Mouse (Mus musculus): ENCODE data around the gene Cps1. TPM values are rescaled to one million over a fixed set of nuclear protein-coding genes. Genes with fewer than 3 reads are reported as not detected.

Gene Cps1
- polyA plus RNA-seq, 1 experiment from 2014 or later: 0.69 TPM

GRCm38 (mm10) chr1:67116571-67116970, 6.3 kb upstream of the Cps1 start:
- Histone ChIP-seq H3K9me3 (ENCODE audit: control insufficient read depth, low read length) (no peaks in the 10 kb centered on the region), H3K36me3 (ENCODE audit: control insufficient read depth, insufficient read depth, low read length) (no peaks in the 10 kb centered on the region), H3K4me2 (ENCODE audit: low read depth, low read length) (no peak overlapping the region), H3K9ac (ENCODE audit: low read length) (no peak overlapping the region), H3K4me3 (ENCODE audit: low read length) (no peak overlapping the region), H3K27ac (ENCODE audit: low read length) (no peak overlapping the region), H3K27me3 (ENCODE audit: control insufficient read depth, insufficient read depth, low read depth, low read length) (no peaks in the 10 kb centered on the region), H3K4me1 (replicated peaks; ENCODE audit: control insufficient read depth, insufficient read depth, low read length) (no peaks in the 10 kb centered on the region)
- no peak for ATAC-seq (ENCODE audit: low read depth)
- 71% methylated on average over 8 of the region's 8 CpGs for WGBS

- Histone ChIP-seq H3K36me3 (ENCODE audit: control insufficient read depth, insufficient read depth, low read length) (no peaks in the 10 kb centered on the region), H3K27ac (ENCODE audit: low read length) (no peak overlapping the region), H3K4me3 (ENCODE audit: low read length) (no peak overlapping the region), H3K4me2 (ENCODE audit: low read depth, low read length) (no peak overlapping the region), H3K27me3 (ENCODE audit: control insufficient read depth, insufficient read depth, low read depth, low read length) (no peaks in the 10 kb centered on the region), H3K4me1 (replicated peaks; ENCODE audit: control insufficient read depth, insufficient read depth, low read length) (no peaks in the 10 kb centered on the region), H3K9me3 (ENCODE audit: control insufficient read depth, low read length) (no peaks in the 10 kb centered on the region), H3K9ac (ENCODE audit: low read length) (no peak overlapping the region)
- no peak for ATAC-seq (ENCODE audit: low read depth)
- 73% methylated on average over 6 of the region's 6 CpGs for WGBS
These were observed 5.0 kb upstream of the Cps1 start for GRCm38 (mm10) chr1:67117778-67118177.

GRCm38 (mm10) chr1:67125433-67125832, 2.6 kb downstream of the Cps1 start:
- Histone ChIP-seq H3K27ac (ENCODE audit: low read length) (no peak overlapping the region), H3K4me3 (ENCODE audit: low read length) (no peak overlapping the region), H3K4me1 (replicated peaks; ENCODE audit: control insufficient read depth, insufficient read depth, low read length) (no peaks in the 10 kb centered on the region), H3K9me3 (ENCODE audit: control insufficient read depth, low read length) (no peaks in the 10 kb centered on the region), H3K27me3 (ENCODE audit: control insufficient read depth, insufficient read depth, low read depth, low read length) (no peaks in the 10 kb centered on the region), H3K9ac (ENCODE audit: low read length) (no peak overlapping the region), H3K4me2 (ENCODE audit: low read depth, low read length) (no peak overlapping the region), H3K36me3 (ENCODE audit: control insufficient read depth, insufficient read depth, low read length) (no peaks in the 10 kb centered on the region)
- 64% methylated on average over 2 of the region's 2 CpGs for WGBS
- no peak for ATAC-seq (ENCODE audit: low read depth)

- H3K4me1 ChIP-seq (replicated peaks; ENCODE audit: control insufficient read depth, insufficient read depth, low read length): no peaks in the 10 kb centered on the region
- no peaks in the 10 kb centered on the region for H3K27me3 ChIP-seq (ENCODE audit: control insufficient read depth, insufficient read depth, low read depth, low read length)
- no peak overlapping the region for H3K27ac ChIP-seq (ENCODE audit: low read length)
- H3K4me2 ChIP-seq (ENCODE audit: low read depth, low read length): no peak overlapping the region
- H3K36me3 ChIP-seq (ENCODE audit: control insufficient read depth, insufficient read depth, low read length): no peaks in the 10 kb centered on the region
- H3K9ac ChIP-seq (ENCODE audit: low read length): no peak overlapping the region
- no peaks in the 10 kb centered on the region for H3K9me3 ChIP-seq (ENCODE audit: control insufficient read depth, low read length)
- H3K4me3 ChIP-seq (ENCODE audit: low read length): no peak overlapping the region
- ATAC-seq (ENCODE audit: low read depth): no peak
- 4% methylated on average over 8 of the region's 8 CpGs for WGBS
These were observed 21.1 kb downstream of the Cps1 start for GRCm38 (mm10) chr1:67143939-67144338.

- Histone ChIP-seq H3K27ac (ENCODE audit: low read length) (0 out of 2 replicates have a peak overlapping the region, but pooled peaks have one; percentile 13), H3K36me3 (ENCODE audit: control insufficient read depth, insufficient read depth, low read length) (no peaks in the 10 kb centered on the region), H3K9me3 (ENCODE audit: control insufficient read depth, low read length) (no peaks in the 10 kb centered on the region), H3K27me3 (ENCODE audit: control insufficient read depth, insufficient read depth, low read depth, low read length) (no peaks in the 10 kb centered on the region), H3K9ac (ENCODE audit: low read length) (no peak overlapping the region), H3K4me3 (ENCODE audit: low read length) (no peak overlapping the region), H3K4me1 (replicated peaks; ENCODE audit: control insufficient read depth, insufficient read depth, low read length) (no peaks in the 10 kb centered on the region), H3K4me2 (ENCODE audit: low read depth, low read length) (no peak overlapping the region)
- WGBS: 47% methylated on average over 3 of the region's 3 CpGs
- ATAC-seq (ENCODE audit: low read depth): peak; percentile 79
These were observed 28.4 kb downstream of the Cps1 start for GRCm38 (mm10) chr1:67151246-67151645.

GRCm38 (mm10) chr1:67167283-67167682, 44.5 kb downstream of the Cps1 start:
- H3K27ac ChIP-seq (ENCODE audit: low read length): no peak overlapping the region
- 75% methylated on average over 4 of the region's 4 CpGs for WGBS
- ATAC-seq (ENCODE audit: low read depth): no peak
- no peak overlapping the region for H3K4me3 ChIP-seq (ENCODE audit: low read length)
- H3K27me3 ChIP-seq (ENCODE audit: control insufficient read depth, insufficient read depth, low read depth, low read length): no peaks in the 10 kb centered on the region
- H3K4me1 ChIP-seq (replicated peaks; ENCODE audit: control insufficient read depth, insufficient read depth, low read length): no peaks in the 10 kb centered on the region
- no peak overlapping the region for H3K4me2 ChIP-seq (ENCODE audit: low read depth, low read length)
- H3K36me3 ChIP-seq (ENCODE audit: control insufficient read depth, insufficient read depth, low read length): no peaks in the 10 kb centered on the region
- H3K9ac ChIP-seq (ENCODE audit: low read length): no peak overlapping the region
- no peaks in the 10 kb centered on the region for H3K9me3 ChIP-seq (ENCODE audit: control insufficient read depth, low read length)

GRCm38 (mm10) chr1:67181165-67181564, 58.3 kb downstream of the Cps1 start:
- no peak for ATAC-seq (ENCODE audit: low read depth)
- Histone ChIP-seq H3K36me3 (ENCODE audit: control insufficient read depth, insufficient read depth, low read length) (no peaks in the 10 kb centered on the region), H3K9me3 (ENCODE audit: control insufficient read depth, low read length) (no peaks in the 10 kb centered on the region), H3K27me3 (ENCODE audit: control insufficient read depth, insufficient read depth, low read depth, low read length) (no peaks in the 10 kb centered on the region), H3K9ac (ENCODE audit: low read length) (no peak overlapping the region), H3K4me1 (replicated peaks; ENCODE audit: control insufficient read depth, insufficient read depth, low read length) (0 out of 2 replicates have a peak, but pooled peaks cover 3% of the 10 kb centered on the region), H3K4me2 (ENCODE audit: low read depth, low read length) (no peak overlapping the region), H3K4me3 (ENCODE audit: low read length) (no peak overlapping the region), H3K27ac (ENCODE audit: low read length) (no peak overlapping the region)
- WGBS: 5% methylated on average over 7 of the region's 7 CpGs

- ATAC-seq (ENCODE audit: low read depth): no peak
- Histone ChIP-seq H3K27me3 (ENCODE audit: control insufficient read depth, insufficient read depth, low read depth, low read length) (no peaks in the 10 kb centered on the region), H3K4me2 (ENCODE audit: low read depth, low read length) (no peak overlapping the region), H3K4me1 (replicated peaks; ENCODE audit: control insufficient read depth, insufficient read depth, low read length) (0 out of 2 replicates have a peak, but pooled peaks cover 3% of the 10 kb centered on the region), H3K9ac (ENCODE audit: low read length) (no peak overlapping the region), H3K9me3 (ENCODE audit: control insufficient read depth, low read length) (no peaks in the 10 kb centered on the region), H3K27ac (ENCODE audit: low read length) (no peak overlapping the region), H3K4me3 (ENCODE audit: low read length) (no peak overlapping the region), H3K36me3 (ENCODE audit: control insufficient read depth, insufficient read depth, low read length) (no peaks in the 10 kb centered on the region)
- WGBS: 58% methylated on average over 7 of the region's 7 CpGs
These were observed 59.4 kb downstream of the Cps1 start for GRCm38 (mm10) chr1:67182201-67182600.

- ATAC-seq (ENCODE audit: low read depth): no peak
- no peaks in the 10 kb centered on the region for H3K27me3 ChIP-seq (ENCODE audit: control insufficient read depth, insufficient read depth, low read depth, low read length)
- no peaks in the 10 kb centered on the region for H3K9me3 ChIP-seq (ENCODE audit: control insufficient read depth, low read length)
- no peak overlapping the region for H3K9ac ChIP-seq (ENCODE audit: low read length)
- H3K36me3 ChIP-seq (ENCODE audit: control insufficient read depth, insufficient read depth, low read length): no peaks in the 10 kb centered on the region
- H3K4me3 ChIP-seq (ENCODE audit: low read length): no peak overlapping the region
- no peak overlapping the region for H3K27ac ChIP-seq (ENCODE audit: low read length)
- no peak overlapping the region for H3K4me2 ChIP-seq (ENCODE audit: low read depth, low read length)
- 60% methylated on average over 6 of the region's 6 CpGs for WGBS
- 0 out of 2 replicates have a peak, but pooled peaks cover 3% of the 10 kb centered on the region for H3K4me1 ChIP-seq (replicated peaks; ENCODE audit: control insufficient read depth, insufficient read depth, low read length)
These were observed 60.7 kb downstream of the Cps1 start for GRCm38 (mm10) chr1:67183532-67183931.

GRCm38 (mm10) chr1:67184134-67184533, 61.3 kb downstream of the Cps1 start:
- no peak overlapping the region for H3K9ac ChIP-seq (ENCODE audit: low read length)
- no peak overlapping the region for H3K4me3 ChIP-seq (ENCODE audit: low read length)
- H3K4me1 ChIP-seq (replicated peaks; ENCODE audit: control insufficient read depth, insufficient read depth, low read length): no peaks in the 10 kb centered on the region
- H3K36me3 ChIP-seq (ENCODE audit: control insufficient read depth, insufficient read depth, low read length): no peaks in the 10 kb centered on the region
- H3K4me2 ChIP-seq (ENCODE audit: low read depth, low read length): no peak overlapping the region
- no peak overlapping the region for H3K27ac ChIP-seq (ENCODE audit: low read length)
- no peaks in the 10 kb centered on the region for H3K9me3 ChIP-seq (ENCODE audit: control insufficient read depth, low read length)
- H3K27me3 ChIP-seq (ENCODE audit: control insufficient read depth, insufficient read depth, low read depth, low read length): no peaks in the 10 kb centered on the region
- no peak for ATAC-seq (ENCODE audit: low read depth)
- 67% methylated on average over 3 of the region's 3 CpGs for WGBS

Data from lung, embryonic 16.5 days (tissue).